Mouse (Mus musculus) naive thymus-derived CD4-positive, alpha-beta T cell, adult 2 months (primary cell): ENCODE results near the gene Gm10181.
"Not testable (repeated sequence)": the region's sequence is repeated elsewhere in the genome, so short reads cannot be mapped to it uniquely, and the experiment has no call there.

Experiments
- DNase-seq: peaks from one replicate; pipeline ENCODE4 v3.0.0-alpha.2; 2011; ENCODE audit warnings: low read depth

The Gm10181 gene

DNA sequence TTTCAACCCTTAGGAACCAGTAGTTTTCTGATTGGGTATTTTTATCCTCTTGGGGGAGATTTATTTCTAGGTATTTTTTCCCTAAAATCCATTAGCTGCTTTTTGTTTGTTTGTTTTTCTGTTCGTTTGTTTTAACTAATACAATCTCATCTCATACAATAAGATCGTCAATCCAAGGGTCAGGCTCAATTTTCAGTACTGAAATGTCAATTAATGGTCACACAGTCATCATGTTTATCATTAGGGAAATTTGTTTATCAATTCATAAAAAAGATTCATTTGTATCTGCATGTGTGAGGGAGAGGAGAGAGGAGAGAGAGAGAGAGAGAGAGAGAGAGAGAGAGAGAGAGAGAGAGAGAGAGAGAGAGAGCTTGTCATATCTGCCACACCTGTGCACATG is at the start of gene Gm10181:
TSS of gene Gm10181 (plus strand) at position 301 of the 400 bp plus-strand sequence.
- no peak for DNase-seq

DNA sequence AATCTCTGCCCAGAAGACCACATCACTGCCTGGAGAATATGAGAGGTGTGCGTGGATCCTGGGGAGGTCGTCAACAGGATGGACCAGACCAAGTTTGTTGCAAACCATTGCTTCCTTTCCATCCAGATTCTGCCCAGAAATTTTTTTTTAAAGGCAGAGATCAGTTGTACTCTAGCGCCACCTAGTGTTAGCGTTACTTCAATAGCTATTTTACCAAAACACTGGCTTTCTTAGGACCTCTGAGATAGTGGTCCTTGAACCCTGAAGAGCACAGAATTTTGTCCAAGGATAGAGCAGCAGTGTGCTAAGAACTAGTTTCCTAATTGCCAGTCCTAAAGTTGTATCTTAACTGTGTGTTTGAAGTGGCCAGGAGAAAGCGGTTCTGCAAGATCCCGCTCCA is 47.6 kb upstream of the Gm10181 start:
- DNase-seq = peak; percentile 65

DNA sequence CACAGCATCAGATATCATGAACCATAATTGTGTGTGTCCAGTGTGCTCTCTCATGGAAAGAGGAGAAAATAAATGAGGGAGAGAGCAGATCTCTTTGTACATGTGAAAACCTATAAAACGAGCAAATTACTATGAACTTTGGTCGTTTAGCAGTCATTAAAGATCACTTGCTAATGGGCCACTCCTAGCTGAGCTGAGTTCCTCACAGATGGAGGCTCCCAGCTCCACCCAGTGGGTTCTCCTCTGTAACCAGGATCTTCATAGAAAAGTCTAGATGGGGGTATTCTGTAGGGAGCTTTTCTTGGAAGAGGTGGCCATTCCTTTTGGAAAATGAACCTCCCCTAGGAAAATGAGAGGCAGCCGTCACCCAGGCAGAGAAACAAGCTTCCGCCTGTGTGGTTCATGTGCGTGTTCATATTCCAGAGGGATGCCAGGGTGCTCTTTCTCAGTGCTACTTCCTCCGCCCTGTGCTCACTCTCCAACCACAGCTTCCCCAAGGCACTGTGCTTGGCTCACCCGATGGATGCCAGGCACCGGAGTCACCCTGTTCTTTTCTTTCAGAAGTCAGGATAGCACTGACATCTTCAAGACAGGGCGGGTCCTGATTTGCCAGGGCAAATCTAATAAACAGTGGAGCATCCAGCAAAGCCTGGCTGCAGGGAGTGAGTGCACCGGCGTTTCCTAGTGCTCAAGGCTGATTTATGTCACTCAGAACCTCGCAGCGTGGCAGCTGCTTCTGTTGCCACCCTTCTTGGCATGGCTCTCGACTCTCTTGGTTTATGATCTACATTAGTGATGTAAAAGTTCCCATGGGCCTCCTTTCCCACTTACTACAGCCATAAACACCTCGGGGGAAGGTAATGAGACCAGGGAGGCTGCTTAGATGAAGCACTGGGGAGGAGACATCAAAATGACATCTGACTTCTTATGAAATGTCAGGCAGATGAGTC is 46.8 kb upstream of the Gm10181 start:
- DNase-seq = no peak

DNA sequence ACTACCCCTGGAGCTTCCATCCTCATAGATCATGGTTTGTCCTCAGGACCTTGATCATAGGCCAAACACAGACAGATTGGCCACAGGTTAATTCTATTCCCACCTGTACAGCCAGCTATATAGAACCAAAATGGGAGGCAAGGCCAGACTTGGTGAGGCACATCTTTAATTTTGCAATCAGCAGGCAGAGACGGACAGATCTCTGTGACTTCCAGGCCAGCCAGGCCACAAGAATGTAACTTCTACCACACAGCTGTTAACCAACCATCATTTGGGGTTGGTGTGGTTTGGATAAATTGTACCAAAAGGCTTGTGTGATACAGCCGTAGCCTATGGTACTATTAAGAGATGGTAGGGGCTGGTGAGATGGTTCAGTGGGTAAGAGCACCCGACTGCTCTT is 44.9 kb upstream of the Gm10181 start:
- no peak for DNase-seq

DNA sequence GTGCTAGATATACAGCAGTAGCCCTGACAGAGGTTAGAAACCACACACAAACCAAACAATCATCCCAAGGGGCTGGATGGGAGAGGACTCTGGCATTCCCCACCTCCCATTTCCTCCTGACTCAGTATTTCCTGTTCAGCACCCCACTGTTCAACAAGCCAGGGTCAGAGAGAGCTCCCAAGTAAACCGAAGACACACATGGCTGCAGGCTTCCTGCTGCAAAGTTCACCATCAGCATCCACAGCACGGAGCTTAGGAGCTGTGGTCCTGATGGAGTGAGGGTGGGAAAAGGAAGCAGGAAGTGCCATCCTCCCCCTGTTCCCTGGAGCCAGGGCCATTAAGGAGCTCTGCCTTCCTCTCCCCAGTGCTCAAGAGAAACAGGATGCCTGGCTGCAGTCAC is 40.9 kb upstream of the Gm10181 start:
- no peak for DNase-seq

DNA sequence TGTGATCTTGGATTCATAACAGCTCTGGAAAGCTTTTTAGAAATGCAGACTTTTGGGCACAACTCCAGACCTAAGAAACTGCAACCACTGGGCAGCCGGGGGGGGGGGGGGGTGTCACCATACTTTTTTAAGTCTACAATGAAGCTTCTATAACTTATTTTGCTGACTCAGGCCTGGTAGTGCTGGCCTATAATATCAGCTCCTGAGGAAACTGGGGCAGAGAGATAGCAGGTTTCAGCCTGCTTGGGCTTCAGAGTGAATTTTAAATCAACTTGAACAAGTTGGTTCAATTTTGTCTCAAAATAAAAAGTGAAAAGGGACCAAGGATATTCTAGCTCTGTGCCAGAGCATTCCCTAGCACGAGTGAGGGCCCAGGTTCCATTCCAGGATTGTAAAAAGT is 40.3 kb upstream of the Gm10181 start:
- DNase-seq = no peak

DNA sequence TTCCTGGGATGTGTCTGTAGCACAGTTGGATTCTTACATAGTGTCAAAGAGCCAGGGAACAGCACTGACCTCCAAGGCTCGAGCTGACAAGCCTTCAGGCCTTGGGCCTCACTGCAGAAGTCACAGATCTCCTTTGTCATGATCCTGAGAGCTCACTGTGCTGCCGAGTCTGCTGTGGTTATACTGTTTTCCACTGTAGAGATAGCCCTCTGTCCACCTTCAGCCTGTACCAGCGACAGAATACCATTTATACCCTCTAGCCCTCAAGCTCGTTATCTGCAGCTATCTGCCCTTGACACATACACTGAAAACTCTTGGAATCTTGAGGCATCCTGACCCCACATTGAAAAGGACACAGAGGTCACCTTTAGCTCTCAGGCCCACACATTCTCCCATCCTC is 37.3 kb upstream of the Gm10181 start:
- no peak for DNase-seq

DNA sequence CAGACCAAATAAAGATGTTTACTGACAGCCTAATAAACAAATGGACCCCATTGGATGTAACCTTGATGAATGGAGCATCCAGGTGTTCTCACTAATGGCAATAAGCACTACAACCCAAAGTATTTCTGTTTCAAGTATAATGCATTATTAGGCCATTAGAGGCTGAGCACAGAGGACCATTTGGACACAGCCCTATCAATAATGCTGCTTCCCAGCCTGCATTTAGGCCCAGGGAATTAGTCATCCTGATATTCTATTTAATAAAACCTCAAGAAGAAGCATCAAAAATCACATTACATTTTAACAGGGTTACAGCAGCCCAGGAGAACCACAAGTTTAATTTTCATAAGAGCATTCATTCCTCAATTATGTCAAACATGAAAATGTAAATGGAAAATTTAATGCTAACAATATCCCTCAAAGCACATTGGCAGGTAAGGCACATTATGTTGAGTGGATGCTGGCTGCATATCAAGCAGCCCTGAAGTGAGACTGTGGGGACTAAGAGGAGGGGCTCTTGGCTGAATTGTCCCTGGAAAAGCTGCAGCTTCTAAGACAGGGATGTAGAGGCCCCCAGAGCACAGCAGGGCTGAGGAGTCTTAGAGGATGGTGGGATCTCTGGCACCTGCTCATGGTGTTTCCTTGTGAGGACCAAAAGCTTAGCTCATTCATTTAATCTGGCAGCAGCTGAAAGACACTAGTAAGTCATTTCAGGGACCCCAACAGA is 33.4 kb upstream of the Gm10181 start:
- DNase-seq = no peak

DNA sequence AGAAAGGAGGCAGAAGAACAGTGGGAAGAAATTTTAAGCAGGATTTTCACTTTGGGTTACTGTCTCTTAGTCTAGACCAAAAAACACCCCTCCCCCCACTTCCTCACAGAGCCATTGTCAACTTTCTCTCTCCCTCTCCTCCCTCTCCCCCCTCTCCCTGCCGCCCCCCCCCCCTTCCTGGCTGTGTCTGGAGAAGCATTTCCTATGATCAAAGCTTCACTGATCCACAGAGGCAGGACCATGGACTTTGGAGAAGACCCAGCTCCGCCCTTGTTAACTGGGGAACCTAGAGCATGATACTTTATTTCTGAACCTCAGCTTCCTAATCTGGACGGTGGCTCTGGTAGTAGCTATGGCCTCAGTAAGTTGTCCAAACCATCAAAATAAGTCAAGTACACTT is 30.5 kb upstream of the Gm10181 start:
- DNase-seq = no peak

DNA sequence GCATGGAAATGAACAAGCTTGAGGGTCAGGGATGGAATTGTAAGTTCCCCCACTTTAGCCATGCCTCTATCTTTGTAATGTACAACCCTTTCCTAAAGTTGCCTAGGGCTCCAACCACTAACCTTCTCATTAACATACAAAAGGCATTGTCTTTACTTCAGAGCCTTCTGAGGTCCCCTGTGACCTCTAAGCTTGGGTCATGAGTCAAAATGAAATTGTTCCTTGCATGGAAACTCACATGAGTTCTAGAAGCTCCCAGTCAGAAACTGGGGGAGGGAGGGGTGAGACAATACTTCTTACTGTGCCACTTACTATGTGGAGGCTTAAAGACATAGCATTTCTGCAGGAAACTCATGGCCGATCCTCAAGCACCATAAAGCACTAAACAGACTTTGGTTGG is 16.6 kb upstream of the Gm10181 start:
- DNase-seq = no peak

DNA sequence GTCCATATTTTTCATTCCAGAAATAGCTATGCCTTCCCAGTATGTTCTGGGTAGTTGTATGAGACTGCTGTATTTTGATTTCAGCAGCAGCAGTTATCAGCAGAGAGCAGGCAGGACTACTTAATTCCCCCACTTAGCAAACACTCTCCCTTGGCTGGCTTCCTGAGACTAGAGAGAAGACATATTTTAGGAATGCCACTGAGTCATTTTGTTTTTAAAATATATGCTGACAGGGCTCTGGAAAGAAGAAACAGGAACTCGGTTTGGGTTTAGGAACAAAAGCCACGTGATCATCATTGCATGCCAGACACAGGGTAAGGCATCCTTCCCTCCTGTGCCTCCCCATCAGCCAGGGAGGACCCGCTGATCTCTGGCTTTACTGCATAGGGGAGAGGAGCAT is 13.2 kb upstream of the Gm10181 start:
- DNase-seq = no peak

DNA sequence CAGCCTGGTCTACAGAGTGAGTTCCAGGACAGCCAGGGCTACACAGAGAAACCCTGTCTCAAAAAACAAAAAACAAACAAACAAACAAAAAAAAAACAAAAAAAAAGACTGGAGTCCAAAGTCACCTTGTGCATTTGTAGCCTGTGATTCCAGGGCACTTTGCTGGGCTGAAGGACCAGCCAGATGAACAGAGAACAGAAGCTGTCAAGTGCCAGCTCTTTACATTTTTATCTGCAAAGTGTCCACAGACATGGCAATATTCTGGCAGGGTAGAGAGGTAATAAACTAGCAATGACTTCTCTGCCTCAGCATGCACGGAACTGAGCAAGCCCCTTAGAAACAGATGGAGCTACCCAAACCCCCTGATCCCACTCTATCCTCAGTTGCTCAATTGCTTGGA is 12.7 kb upstream of the Gm10181 start:
- no peak for DNase-seq

DNA sequence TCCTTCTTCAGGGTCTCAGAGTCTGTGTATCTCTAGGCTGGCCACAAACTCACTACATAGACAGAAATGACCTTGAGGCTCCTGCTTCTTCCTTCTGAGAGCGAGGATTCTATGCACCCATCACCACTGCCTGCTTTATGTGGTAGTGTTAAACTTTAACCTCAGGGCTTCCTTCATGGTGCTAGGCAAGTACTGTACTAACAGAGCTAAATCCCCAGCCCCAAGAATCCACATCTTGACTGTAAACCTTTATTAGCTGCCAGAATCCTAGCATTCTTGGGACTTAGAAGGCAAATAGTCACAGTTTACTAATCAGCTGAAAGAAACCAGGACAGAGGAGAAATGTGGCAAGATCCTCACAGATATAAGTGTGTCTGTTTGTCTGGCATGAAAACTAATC is 1.6 kb downstream of the Gm10181 start:
- no peak for DNase-seq

DNA sequence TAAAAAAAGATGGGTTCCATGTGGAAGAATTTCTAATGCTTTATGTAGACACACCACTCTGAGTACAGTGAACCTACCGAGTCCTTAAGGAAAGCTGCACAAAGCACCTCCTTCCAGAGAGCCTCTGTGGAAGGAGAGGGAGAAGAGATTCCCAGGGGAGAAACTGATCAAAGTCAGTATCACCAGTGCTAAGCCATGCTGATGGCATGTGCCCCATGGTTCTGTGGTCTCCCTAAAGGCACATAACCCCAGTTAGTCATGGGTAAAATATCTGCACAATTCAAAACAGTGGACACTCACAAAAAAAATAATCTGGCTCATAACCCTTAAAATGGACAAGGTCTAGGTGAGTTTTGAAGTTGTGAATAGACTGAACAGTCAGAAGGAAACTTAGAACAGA is 13.7 kb downstream of the Gm10181 start:
- no peak for DNase-seq

DNA sequence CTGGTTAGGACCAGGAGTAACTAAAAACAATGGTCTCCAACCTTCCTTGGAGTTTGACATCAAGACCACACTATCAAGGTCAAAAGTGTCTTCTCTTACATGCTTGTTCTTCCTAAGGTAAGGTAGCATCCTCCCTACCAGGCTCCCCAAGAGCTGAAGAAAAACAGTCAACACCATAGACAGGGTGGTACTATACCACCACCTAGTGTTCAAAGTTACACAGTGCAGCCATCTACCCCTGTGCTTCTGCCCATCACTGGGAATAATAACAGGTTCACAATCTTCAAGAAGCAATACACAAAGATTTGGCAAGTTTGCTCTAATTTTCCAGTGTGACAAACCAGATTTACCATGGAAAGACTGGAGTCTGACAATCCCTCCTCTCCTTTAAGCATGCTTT is 15.4 kb downstream of the Gm10181 start:
- DNase-seq = peak; percentile 64

DNA sequence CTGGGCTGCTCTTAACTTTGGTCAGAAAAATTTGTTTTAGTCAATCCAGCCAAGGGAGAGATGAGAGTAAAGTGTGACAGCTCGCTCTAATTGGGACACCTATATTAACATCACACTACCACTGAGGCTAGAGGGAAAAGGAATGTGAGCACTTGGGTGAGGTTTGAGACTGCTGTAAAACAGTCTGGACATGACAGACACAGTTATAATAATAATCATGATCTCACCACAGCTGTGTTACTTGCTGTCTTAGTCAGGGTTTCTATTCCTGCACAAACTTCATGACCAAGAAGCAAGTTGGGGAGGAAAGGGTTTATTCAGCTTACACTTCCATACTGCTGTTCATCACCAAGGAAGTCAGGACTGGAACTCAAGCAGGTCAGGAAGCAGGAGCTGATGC is 34.4 kb downstream of the Gm10181 start:
- not testable (repeated sequence) for DNase-seq

DNA sequence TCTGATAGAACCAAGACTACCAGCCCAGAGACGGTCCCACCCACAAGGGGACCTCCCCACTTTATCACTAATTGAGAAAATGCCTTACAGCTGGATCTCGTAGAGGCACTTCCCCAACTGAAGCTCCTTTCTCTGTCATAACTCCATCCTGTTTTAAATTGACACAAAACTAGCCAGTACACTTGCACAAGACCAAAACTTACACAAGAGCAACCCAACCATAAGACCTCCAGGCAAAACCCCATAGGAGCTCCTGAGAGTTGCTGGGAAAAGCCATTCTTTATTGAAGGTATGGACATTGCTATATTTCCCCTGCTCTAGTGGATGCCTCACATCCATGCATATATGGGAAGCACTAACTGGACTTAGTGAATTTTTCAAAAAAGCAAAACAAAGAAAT is 34.8 kb downstream of the Gm10181 start:
- no peak for DNase-seq

DNA sequence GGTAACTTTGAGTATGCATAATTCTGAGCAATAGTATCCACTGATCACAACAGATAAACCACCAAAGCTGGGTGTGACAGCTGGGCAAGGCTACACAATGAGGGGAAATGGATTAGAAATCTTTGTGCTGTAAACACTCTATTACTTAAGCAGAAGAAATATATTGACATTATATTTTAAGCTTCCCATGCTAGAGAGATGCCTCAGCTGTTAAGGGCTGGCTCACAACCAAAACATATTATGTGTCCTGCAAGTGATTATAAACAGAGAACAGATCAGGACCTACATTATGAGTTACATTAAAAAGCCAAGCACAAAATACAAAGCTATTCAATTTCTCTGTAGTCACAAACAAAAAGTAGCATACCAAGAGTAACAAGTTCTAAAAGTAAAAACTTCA is 43.0 kb downstream of the Gm10181 start:
- no peak for DNase-seq

DNA sequence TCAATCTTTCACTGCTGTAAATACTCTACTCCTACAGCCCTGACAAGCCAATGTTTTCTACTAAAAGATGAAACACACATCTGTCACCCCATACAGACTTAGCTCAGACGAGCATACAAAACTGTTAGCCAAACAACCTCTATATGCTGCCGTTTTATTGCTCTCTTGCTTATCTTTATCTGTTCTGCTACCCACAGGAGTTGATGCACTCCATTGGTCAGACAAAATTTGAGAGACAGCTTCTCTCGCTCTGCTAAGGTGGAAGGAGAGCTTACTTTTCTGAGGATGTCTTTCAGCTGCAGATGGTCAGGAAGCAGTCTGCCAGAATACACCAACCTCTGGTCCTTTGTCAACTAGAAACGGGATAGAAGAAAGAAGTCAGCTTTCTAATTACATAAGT is 43.7 kb downstream of the Gm10181 start:
- no peak for DNase-seq

DNA sequence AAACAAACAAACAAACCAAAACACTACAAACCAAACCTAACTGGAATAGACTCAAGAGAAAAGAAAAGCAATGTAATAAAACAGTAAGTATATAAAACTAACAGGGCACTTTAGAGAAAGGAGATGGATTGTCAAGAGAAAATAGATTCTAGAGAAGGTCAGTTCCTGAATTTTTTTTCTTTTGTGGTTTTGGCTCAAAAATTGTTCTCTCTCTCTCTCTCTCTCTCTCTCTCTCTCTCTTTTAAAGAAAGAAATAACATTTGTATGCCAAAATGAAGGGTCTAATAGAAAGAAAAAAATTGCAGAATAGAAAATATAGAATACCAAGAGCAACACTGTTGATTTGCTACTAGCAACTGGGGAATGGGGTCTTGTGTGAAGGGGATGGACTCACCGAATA is 49.7 kb downstream of the Gm10181 start:
- no peak for DNase-seq
